Mouse (Mus musculus): ENCODE data around the gene Msh4. TPM values are rescaled to one million over a fixed set of nuclear protein-coding genes. Genes with fewer than 3 reads are reported as not detected.

Gene Msh4
- polyA plus RNA-seq, 1 experiment: 0.02 TPM

- under 1% methylated on average over 65 of the region's 65 CpGs for WGBS
- peak; percentile 64 for DNase-seq (ENCODE audit: low read depth, low spot score)
Measured at GRCm38 (mm10) chr3:153912546-153913509, 6.9 kb upstream of the Msh4 start, which contains the start of gene Rabggtb. Gene Rabggtb (minus strand): TSS chr3:153913009.

- no peak for DNase-seq (ENCODE audit: low read depth, low spot score)
Measured at GRCm38 (mm10) chr3:153911882-153912440, 6.0 kb upstream of the Msh4 start.

GRCm38 (mm10) chr3:153911197-153911881 is 5.4 kb upstream of the Msh4 start:
- WGBS: 18% methylated on average over 8 of the region's 8 CpGs
- no peak for DNase-seq (ENCODE audit: low read depth, low spot score)

More at GRCm38 (mm10) chr3:153911882-153912440, 6.0 kb upstream of the Msh4 start:
- 1% methylated on average over 12 of the region's 12 CpGs for WGBS

- WGBS: 45% methylated on average over 7 of the region's 7 CpGs
- no peak for DNase-seq (ENCODE audit: low read depth, low spot score)
Measured at GRCm38 (mm10) chr3:153910489-153910888, 4.6 kb upstream of the Msh4 start.

- 51% methylated on average over 5 of the region's 5 CpGs for WGBS
- DNase-seq (ENCODE audit: low read depth, low spot score): no peak
Measured at GRCm38 (mm10) chr3:153908919-153909318, 3.0 kb upstream of the Msh4 start.

- 91% methylated on average over 49 of the region's 49 CpGs for WGBS
- no peak for DNase-seq (ENCODE audit: low read depth, low spot score)
Measured at GRCm38 (mm10) chr3:153905251-153906135, 445 bp downstream of the Msh4 start.

GRCm38 (mm10) chr3:153904586-153904985 is 1.4 kb downstream of the Msh4 start:
- 57% methylated on average over 6 of the region's 6 CpGs for WGBS
- no peak for DNase-seq (ENCODE audit: low read depth, low spot score)

- DNase-seq (ENCODE audit: low read depth, low spot score): no peak
- 25% methylated on average over 3 of the region's 3 CpGs for WGBS
Measured at GRCm38 (mm10) chr3:153902595-153902994, 3.3 kb downstream of the Msh4 start.

- no peak for DNase-seq (ENCODE audit: low read depth, low spot score)
- WGBS: 66% methylated on average over 1 of the region's 1 CpGs
Measured at GRCm38 (mm10) chr3:153901904-153902303, 4.0 kb downstream of the Msh4 start.

- WGBS: 32% methylated on average over 6 of the region's 6 CpGs
- DNase-seq (ENCODE audit: low read depth, low spot score): no peak
Measured at GRCm38 (mm10) chr3:153897216-153897615, 8.7 kb downstream of the Msh4 start.

- no peak for DNase-seq (ENCODE audit: low read depth, low spot score)
Measured at GRCm38 (mm10) chr3:153895454-153895853, 10.5 kb downstream of the Msh4 start.

GRCm38 (mm10) chr3:153889188-153889781 is 16.7 kb downstream of the Msh4 start:
- DNase-seq (ENCODE audit: low read depth, low spot score): no peak
- 67% methylated on average over 8 of the region's 8 CpGs for WGBS

More at GRCm38 (mm10) chr3:153895454-153895853, 10.5 kb downstream of the Msh4 start:
- 83% methylated on average over 3 of the region's 3 CpGs for WGBS

GRCm38 (mm10) chr3:153888141-153888540 is 17.8 kb downstream of the Msh4 start:
- DNase-seq (ENCODE audit: low read depth, low spot score): no peak
- WGBS: 69% methylated on average over 6 of the region's 6 CpGs

- no peak for DNase-seq (ENCODE audit: low read depth, low spot score)
Measured at GRCm38 (mm10) chr3:153886296-153886695, 19.6 kb downstream of the Msh4 start.

GRCm38 (mm10) chr3:153871396-153871795 is 34.5 kb downstream of the Msh4 start:
- no peak for DNase-seq (ENCODE audit: low read depth, low spot score)
- WGBS: 83% methylated on average over 5 of the region's 5 CpGs

GRCm38 (mm10) chr3:153867149-153868136 is 38.5 kb downstream of the Msh4 start:
- no peak for DNase-seq (ENCODE audit: low read depth, low spot score)
- 55% methylated on average over 14 of the region's 14 CpGs for WGBS

- 72% methylated on average over 4 of the region's 4 CpGs for WGBS
- no peak for DNase-seq (ENCODE audit: low read depth, low spot score)
Measured at GRCm38 (mm10) chr3:153864636-153865429, 41.1 kb downstream of the Msh4 start.
